Mouse (Mus musculus) liver, adult 2 months (tissue): ENCODE data around the gene Zfp651.

Source experiments
- CTCF ChIP-seq: fragments of 200-500 bp; IDR thresholded peaks from 2 replicates; pipeline ENCODE4 v1.5.1; 2011; ENCODE audit warnings: low read depth, low read length, control low read depth
- POLR2A ChIP-seq: fragments of 200-500 bp; IDR thresholded peaks from 2 replicates; pipeline ENCODE4 v1.6.1; 2011; ENCODE audit warnings: low read length, control low read depth; ENCODE audit not compliant: insufficient read depth; ENCODE audit errors: extremely low read depth

- TF ChIP-seq CTCF = no peak
- no peak for TF ChIP-seq POLR2A
These were observed 26.1 kb downstream of the Zfp651 start for GRCm38 (mm10) chr9:121785261-121785660.
